Mouse (Mus musculus) forebrain, embryonic 14.5 days (tissue): Measurements from ENCODE around the gene Ccdc34. TPM values are rescaled to one million over a fixed set of nuclear protein-coding genes. Genes with fewer than 3 reads are reported as not detected.

ENCODE experiments used
- ATAC-seq: fragments of 200-750 bp; cut with Nextera tagmentation; 2 replicates; pipeline ENCODE4 v1.8.0; 2017; ENCODE audit warnings: mild to moderate bottlenecking, moderate library complexity
- DNase-seq: peaks from one replicate; pipeline ENCODE4 v3.0.0-alpha.2; 2015; ENCODE audit warnings: low spot score
- H3K27ac ChIP-seq: fragments of 300-500 bp; sonication (generic); 2 replicates; pipeline ENCODE4 v1.5.1; 2014; ENCODE audit warnings: low read depth, mild to moderate bottlenecking, control low read depth, low read length, moderate library complexity
- H3K27me3 ChIP-seq: fragments of 300-500 bp; sonication (generic); replicated peaks from 2 replicates; pipeline ENCODE4 v1.6.1; 2014; ENCODE audit warnings: low read length, control low read depth, mixed read lengths; ENCODE audit not compliant: control insufficient read depth, insufficient read depth
- H3K36me3 ChIP-seq: fragments of 300-500 bp; sonication (generic); 2 replicates; pipeline ENCODE4 v1.6.1; 2014; ENCODE audit warnings: low read length, control low read depth; ENCODE audit not compliant: control insufficient read depth, insufficient read depth
- H3K4me1 ChIP-seq: fragments of 300-500 bp; sonication (generic); 2 replicates; pipeline ENCODE4 v1.6.1; 2014; ENCODE audit warnings: antibody characterized with exemption, low read length, control low read depth; ENCODE audit not compliant: control insufficient read depth, insufficient read depth
- H3K4me2 ChIP-seq: fragments of 300-500 bp; sonication (generic); 2 replicates; pipeline ENCODE4 v1.6.1; 2014; ENCODE audit warnings: mild to moderate bottlenecking, control low read depth, low read length
- H3K4me3 ChIP-seq: fragments of 300-500 bp; sonication (generic); 2 replicates; pipeline ENCODE4 v1.5.1; 2014; ENCODE audit warnings: low read depth, low read length, control low read depth
- H3K9ac ChIP-seq: fragments of 300-500 bp; sonication (generic); 2 replicates; pipeline ENCODE4 v1.6.1; 2014; ENCODE audit warnings: mild to moderate bottlenecking, low read length, control low read depth, moderate library complexity
- H3K9me3 ChIP-seq: fragments of 300-500 bp; sonication (generic); replicated peaks from 2 replicates; pipeline ENCODE4 v1.6.1; 2016; ENCODE audit warnings: low read length, control low read depth, mixed read lengths; ENCODE audit not compliant: control insufficient read depth
- WGBS: fragments of 180-500 bp; shearing (Covaris S2); extraction: QIAGEN DNeasy Blood & Tissue Kit; methylation state at CpG from one replicate; pipeline ENCODE4 v1.1.7; 2014; 5-methylcytosine and 5-hydroxymethylcytosine counted together
- polyA plus RNA-seq: library from polyadenylated mRNA; unstranded; fragments of >200 nt; fragmentation: Nextera tagmentation; extraction: Ambion mirVana; gene quantifications from 2 replicates; pipeline ENCODE4 v1.2.1, GENCODE M21; 2014

The Ccdc34 gene
- polyA plus RNA-seq = 35.8 and 39.2 TPM in 2 replicates

DNA sequence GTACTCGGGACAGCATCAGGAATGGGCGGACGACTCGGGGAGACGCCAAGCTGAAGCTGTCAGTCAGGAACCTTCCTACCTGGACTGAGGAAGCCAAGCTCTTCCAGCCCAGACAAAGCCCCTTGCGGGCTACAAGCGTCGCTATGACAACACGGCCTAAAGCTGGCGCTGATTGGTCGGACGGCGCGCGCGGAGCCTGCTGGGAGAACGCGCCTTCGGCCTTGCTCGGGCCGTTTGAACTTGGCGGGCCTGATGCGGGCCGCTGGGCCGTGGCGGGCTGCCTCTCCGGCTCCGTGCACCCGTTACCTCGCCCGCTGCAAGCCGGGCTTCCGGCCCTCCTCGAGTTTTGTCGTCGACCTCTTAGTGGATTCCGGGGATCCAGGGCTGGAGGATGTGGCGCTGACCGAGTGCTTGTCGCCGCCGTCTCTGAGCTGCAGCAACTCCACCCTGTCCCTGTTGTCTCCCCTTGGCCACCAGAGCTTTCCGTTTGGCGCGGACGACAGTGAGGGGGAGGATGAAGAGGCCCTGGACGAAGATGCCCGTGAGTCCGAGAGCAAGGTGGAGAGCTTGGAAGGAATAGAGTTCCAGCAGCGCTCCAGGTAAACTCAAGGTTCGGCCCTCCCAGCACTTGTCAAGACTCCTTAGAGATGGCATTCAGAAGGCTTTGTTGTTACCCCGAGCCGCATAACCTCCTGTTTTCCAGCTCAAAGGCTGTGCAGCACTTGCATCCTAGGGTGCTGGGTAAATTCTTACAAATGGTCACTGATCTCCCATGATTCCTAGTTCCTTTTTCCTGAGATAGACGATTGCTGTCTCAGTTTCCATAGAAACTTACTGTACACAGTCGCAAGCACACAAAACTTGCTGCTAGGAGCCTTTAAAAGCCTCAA lies at the start of gene Ccdc34:
TSS of gene Ccdc34 (plus strand) at position 202 of the 890 bp plus-strand sequence.
- Histone ChIP-seq H3K9me3 (no peaks in the 10 kb centered on the region), H3K4me2 (peak within 1 kb of the TSS; percentile 82), H3K36me3 (peaks cover 9% of the 10 kb centered on the region; the same call in 1 of the 2 replicates), H3K27ac (peak within 1 kb of the TSS; percentile 74), H3K27me3 (no peaks in the 10 kb centered on the region), H3K4me1 (peaks cover 15% of the 10 kb centered on the region; the same call in 1 of the 2 replicates), H3K9ac (peak within 1 kb of the TSS; percentile 96), H3K4me3 (peak within 1 kb of the TSS; percentile 80)
- WGBS = under 1% methylated on average over 55 of the region's 55 CpGs
- DNase-seq = peak; percentile 98
- peak; percentile 100 for ATAC-seq

GRCm38 (mm10) chr2:109969381-109969780 lies 48.2 kb upstream of the Ccdc34 start:
- Histone ChIP-seq H3K4me1 (no peaks in the 10 kb centered on the region), H3K4me3 (no peak overlapping the region), H3K9ac (no peak overlapping the region), H3K36me3 (no peaks in the 10 kb centered on the region), H3K4me2 (no peak overlapping the region), H3K27ac (no peak overlapping the region), H3K9me3 (no peaks in the 10 kb centered on the region), H3K27me3 (peaks cover 10% of the 10 kb centered on the region)
- 90% methylated on average over 3 of the region's 3 CpGs for WGBS
- ATAC-seq (no peak), DNase-seq (no peak)

GRCm38 (mm10) chr2:109969926-109970532 lies 47.6 kb upstream of the Ccdc34 start:
- H3K9me3 ChIP-seq = no peaks in the 10 kb centered on the region
- no peak overlapping the region for H3K27ac ChIP-seq
- H3K27me3 ChIP-seq = peaks cover 6% of the 10 kb centered on the region
- H3K4me1 ChIP-seq = no peaks in the 10 kb centered on the region
- no peaks in the 10 kb centered on the region for H3K36me3 ChIP-seq
- 70% methylated on average over 10 of the region's 10 CpGs for WGBS
- no peak for DNase-seq
- ATAC-seq = no peak
- no peak overlapping the region for H3K9ac ChIP-seq
- H3K4me2 ChIP-seq = no peak overlapping the region
- no peak overlapping the region for H3K4me3 ChIP-seq

DNA sequence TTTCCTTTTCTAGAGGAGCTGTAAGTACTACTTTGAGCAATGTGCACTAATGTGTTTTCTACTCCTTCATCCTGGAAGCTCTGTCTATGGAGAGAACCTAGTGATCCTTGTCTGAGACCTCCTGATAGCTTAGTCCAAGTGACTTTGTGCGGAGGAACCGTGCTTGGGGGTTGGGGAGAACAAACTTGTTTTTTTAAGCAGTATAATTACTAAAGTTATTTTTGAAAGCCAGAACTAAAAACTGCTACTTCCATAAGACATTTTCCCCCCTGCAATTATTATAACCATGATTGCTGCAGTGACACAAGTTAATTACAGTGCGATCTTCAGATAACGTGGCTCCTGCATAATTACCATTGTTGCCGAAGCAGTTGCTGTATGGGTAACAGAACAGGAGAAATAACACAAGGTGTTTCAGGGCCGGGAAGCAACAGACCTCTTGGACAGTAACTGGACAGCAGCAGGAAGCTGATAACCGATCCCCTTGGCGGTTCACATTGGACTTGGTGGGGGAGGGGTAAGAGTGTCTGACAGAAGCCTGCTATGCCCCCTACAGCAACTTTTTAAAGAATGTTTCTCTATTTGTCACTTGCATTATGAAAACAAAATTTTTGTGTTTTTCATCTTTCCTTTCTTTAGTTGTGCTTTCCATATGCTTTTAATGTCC lies 46.7 kb upstream of the Ccdc34 start:
- Histone ChIP-seq H3K4me2 (no peak overlapping the region), H3K36me3 (no peaks in the 10 kb centered on the region)
- 71% methylated on average over 8 of the region's 8 CpGs for WGBS

DNA sequence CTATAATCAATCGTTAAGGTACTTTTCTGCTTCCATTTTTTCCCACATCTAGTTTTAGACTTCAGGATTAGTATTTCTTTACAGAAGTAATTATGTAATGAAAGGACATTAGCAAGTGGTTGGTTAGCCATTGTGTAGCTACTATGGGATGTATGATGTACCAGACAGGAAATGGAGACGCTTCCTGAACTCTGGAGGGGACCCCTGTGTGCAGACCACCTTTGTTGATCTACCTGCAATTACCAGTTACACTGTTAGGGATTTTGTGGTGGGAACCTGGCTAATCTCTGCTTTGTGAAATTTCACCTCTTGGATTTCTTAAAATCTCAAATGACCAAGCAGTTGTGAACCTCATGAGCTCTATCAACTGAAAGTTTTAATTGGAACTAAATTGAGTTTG lies 45.3 kb upstream of the Ccdc34 start:
- Histone ChIP-seq H3K36me3 (no peaks in the 10 kb centered on the region), H3K4me1 (no peaks in the 10 kb centered on the region), H3K9me3 (no peaks in the 10 kb centered on the region), H3K27ac (no peak overlapping the region), H3K9ac (no peak overlapping the region), H3K4me2 (no peak overlapping the region), H3K4me3 (no peak overlapping the region), H3K27me3 (0 out of 2 replicates have a peak, but pooled peaks cover 6% of the 10 kb centered on the region)
- DNase-seq (no peak), ATAC-seq (no peak)
- 60% methylated on average over 2 of the region's 2 CpGs for WGBS

More for the DNA sequence above, 46.7 kb upstream of the Ccdc34 start:
- no peaks in the 10 kb centered on the region for H3K9me3 ChIP-seq
- no peak overlapping the region for H3K9ac ChIP-seq
- no peaks in the 10 kb centered on the region for H3K4me1 ChIP-seq
- DNase-seq (no peak), ATAC-seq (no peak)
- H3K4me3 ChIP-seq = no peak overlapping the region
- no peak overlapping the region for H3K27ac ChIP-seq
- peaks cover 2% of the 10 kb centered on the region; the same call in 1 of the 2 replicates for H3K27me3 ChIP-seq

GRCm38 (mm10) chr2:109972922-109973321 lies 44.7 kb upstream of the Ccdc34 start:
- no peaks in the 10 kb centered on the region for H3K9me3 ChIP-seq
- H3K4me1 ChIP-seq = no peaks in the 10 kb centered on the region
- H3K27me3 ChIP-seq = 0 out of 2 replicates have a peak, but pooled peaks cover 7% of the 10 kb centered on the region
- DNase-seq (no peak), ATAC-seq (no peak)
- H3K9ac ChIP-seq = no peak overlapping the region
- H3K4me2 ChIP-seq = no peak overlapping the region
- 54% methylated on average over 7 of the region's 7 CpGs for WGBS
- no peak overlapping the region for H3K4me3 ChIP-seq
- H3K36me3 ChIP-seq = no peaks in the 10 kb centered on the region
- H3K27ac ChIP-seq = no peak overlapping the region

DNA sequence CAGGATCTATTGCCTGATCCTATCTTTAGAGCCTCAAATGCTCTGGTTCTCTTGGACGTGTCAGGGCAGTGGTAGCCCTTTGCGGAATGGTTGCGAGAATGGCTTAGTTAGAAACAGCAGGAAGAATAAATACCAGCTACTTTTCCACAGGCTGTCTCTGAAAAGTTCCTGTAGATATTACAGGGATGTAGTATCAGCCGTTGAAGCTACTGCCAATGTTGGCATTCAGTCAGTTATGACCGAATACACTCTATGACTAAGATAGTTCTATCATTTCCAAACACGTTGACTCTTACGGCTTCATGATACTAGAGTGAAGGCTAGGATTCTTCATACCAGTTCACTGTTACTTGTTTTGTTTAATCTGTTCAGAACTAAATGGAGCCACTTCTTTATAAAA lies 42.8 kb upstream of the Ccdc34 start:
- H3K4me3 ChIP-seq = no peak overlapping the region
- 96% methylated on average over 7 of the region's 7 CpGs for WGBS
- no peaks in the 10 kb centered on the region for H3K9me3 ChIP-seq
- 0 out of 2 replicates have a peak, but pooled peaks cover 7% of the 10 kb centered on the region for H3K27me3 ChIP-seq
- no peak overlapping the region for H3K27ac ChIP-seq
- DNase-seq (no peak), ATAC-seq (no peak)
- H3K36me3 ChIP-seq = no peaks in the 10 kb centered on the region
- no peak overlapping the region for H3K4me2 ChIP-seq
- no peaks in the 10 kb centered on the region for H3K4me1 ChIP-seq
- H3K9ac ChIP-seq = no peak overlapping the region

DNA sequence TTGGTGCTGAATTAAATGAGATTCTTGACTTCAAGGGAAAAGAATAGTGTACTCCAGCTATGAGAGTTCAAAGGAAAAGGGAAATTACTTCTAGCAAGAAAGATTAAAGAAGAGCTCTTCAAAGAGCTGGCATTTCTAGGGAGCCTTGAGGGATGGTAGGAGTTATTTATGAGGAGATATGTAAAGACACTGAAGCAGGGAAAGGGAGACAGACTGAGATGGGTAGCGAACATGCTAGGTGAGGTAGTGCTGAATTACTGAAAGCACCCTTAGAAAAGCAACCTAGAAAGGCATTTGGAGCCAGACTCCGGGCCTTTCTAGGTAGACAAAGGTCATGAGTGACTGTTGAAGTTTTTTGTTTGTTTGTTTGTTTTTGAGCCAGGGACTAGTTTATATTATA lies 41.4 kb upstream of the Ccdc34 start:
- 88% methylated on average over 2 of the region's 2 CpGs for WGBS
- Histone ChIP-seq H3K9ac (no peak overlapping the region), H3K27ac (no peak overlapping the region), H3K9me3 (no peaks in the 10 kb centered on the region), H3K4me3 (no peak overlapping the region), H3K4me2 (no peak overlapping the region), H3K4me1 (no peaks in the 10 kb centered on the region), H3K36me3 (no peaks in the 10 kb centered on the region), H3K27me3 (0 out of 2 replicates have a peak, but pooled peaks cover 7% of the 10 kb centered on the region)
- no peak for ATAC-seq
- DNase-seq = no peak
